Mouse (Mus musculus): ENCODE data around the gene Uqcrc1. TPM values are rescaled to one million over a fixed set of nuclear protein-coding genes. Genes with fewer than 3 reads are reported as not detected.

Uqcrc1 gene
- polyA plus RNA-seq, 1 experiment from 2014 or later: 361 TPM

DNA sequence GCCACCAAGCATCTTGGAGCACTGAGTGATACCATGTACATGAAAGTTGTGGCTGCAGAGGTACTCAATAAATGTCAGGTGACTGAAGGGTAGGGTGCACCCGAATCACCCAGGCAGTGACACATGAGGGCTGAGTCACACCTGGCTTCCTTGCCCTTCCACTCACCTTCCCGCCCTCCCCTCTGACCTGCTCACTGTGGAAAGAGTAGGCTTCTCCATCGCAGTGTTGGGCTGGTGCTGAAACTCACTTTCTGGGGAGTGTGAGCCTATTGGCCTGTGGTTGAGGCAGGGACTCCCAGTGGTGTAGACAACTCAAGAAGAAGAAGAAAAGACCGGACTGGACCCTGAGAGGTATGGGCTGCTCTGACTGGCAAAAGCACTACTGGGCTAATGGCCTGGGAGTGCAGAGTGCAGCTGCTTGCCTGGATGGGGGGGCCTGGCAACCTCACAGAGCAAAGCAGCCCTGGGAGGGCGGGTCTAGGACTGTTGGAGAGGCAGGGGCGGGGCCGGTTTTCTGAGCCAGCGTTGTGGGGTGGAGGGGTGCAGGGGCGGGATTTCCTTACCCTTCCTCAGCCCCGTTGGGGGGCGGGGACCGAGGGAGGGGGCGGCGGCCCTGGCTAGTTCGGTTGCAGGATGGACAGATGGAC lies 51.4 kb downstream of the Uqcrc1 start:
- Histone ChIP-seq H3K4me1 (peaks cover 19% of the 10 kb centered on the region), H3K27me3 (no peaks in the 10 kb centered on the region), H3K27ac (no peak overlapping the region), H3K4me2 (no peak overlapping the region), H3K36me3 (ENCODE audit: poor library complexity, severe bottlenecking) (no peaks in the 10 kb centered on the region), H3K9me3 (replicated peaks) (no peaks in the 10 kb centered on the region), H3K4me3 (no peak overlapping the region), H3K9ac (no peak overlapping the region)
- ATAC-seq: no peak
- 19% methylated on average over 15 of the region's 15 CpGs for WGBS

DNA sequence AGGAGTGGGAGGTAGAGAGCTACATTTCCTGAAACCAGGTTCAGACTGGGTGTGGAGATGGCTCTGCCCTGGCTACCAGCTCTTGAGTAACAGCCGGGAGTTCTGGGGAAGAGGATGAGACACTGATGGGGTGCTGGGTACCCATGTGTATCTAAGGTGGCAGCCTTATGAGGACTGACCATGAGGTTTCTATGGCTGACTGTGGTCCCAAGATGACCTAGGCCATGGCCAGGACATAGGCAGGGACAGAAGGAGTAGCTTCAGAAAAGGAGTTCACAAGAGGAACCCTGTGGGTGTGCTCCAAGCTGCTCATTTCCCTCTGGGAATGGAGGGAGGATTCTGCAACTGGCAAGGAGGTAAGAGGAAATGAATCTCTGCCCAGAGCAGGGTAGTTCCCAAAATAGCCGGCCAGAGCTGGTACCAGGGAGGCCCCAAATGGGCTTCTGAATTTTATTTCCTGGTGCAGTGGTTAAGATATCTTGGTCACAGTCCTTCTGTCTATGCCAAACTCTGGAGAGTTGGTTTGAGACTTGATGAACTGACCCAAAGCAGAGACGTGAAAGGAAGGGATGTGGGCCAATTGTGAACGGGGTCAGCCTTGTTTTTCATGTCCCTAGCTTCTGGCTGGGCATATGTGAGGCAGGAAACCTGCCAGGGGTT lies 53.5 kb downstream of the Uqcrc1 start:
- H3K36me3 ChIP-seq (ENCODE audit: poor library complexity, severe bottlenecking): no peaks in the 10 kb centered on the region
- no peak for ATAC-seq
- no peak overlapping the region for H3K4me2 ChIP-seq
- H3K27me3 ChIP-seq: no peaks in the 10 kb centered on the region
- peaks cover 23% of the 10 kb centered on the region for H3K4me1 ChIP-seq
- no peaks in the 10 kb centered on the region for H3K9me3 ChIP-seq (replicated peaks)
- no peak overlapping the region for H3K27ac ChIP-seq
- no peak overlapping the region; the same call in 1 of the 2 replicates for H3K9ac ChIP-seq
- WGBS: 84% methylated on average over 4 of the region's 4 CpGs
- H3K4me3 ChIP-seq: no peak overlapping the region

DNA sequence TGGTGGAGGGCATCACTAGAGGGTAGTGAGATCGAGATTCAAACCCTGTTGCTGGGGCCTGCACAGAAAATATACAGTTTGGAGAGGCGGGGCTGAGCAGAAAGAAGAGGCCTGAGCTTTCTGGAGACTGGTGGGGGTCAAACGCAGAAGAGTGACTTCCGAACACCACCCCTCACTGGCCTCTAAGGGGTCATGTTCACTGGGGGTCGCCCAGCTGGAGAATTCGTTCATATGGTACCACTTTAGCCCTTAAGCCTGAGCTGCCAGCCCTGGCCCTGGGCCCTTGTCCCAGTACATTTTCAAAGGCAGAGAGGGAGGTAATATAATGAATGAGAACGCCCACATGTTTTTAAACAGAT lies 54.0 kb downstream of the Uqcrc1 start:
- H3K4me2 ChIP-seq: no peak overlapping the region
- no peaks in the 10 kb centered on the region for H3K27me3 ChIP-seq
- H3K4me1 ChIP-seq: peaks cover 23% of the 10 kb centered on the region
- no peak for ATAC-seq
- H3K9ac ChIP-seq: no peak overlapping the region
- WGBS: 53% methylated on average over 7 of the region's 7 CpGs
- no peak overlapping the region for H3K27ac ChIP-seq
- no peaks in the 10 kb centered on the region for H3K9me3 ChIP-seq (replicated peaks)
- no peaks in the 10 kb centered on the region for H3K36me3 ChIP-seq (ENCODE audit: poor library complexity, severe bottlenecking)
- no peak overlapping the region for H3K4me3 ChIP-seq

DNA sequence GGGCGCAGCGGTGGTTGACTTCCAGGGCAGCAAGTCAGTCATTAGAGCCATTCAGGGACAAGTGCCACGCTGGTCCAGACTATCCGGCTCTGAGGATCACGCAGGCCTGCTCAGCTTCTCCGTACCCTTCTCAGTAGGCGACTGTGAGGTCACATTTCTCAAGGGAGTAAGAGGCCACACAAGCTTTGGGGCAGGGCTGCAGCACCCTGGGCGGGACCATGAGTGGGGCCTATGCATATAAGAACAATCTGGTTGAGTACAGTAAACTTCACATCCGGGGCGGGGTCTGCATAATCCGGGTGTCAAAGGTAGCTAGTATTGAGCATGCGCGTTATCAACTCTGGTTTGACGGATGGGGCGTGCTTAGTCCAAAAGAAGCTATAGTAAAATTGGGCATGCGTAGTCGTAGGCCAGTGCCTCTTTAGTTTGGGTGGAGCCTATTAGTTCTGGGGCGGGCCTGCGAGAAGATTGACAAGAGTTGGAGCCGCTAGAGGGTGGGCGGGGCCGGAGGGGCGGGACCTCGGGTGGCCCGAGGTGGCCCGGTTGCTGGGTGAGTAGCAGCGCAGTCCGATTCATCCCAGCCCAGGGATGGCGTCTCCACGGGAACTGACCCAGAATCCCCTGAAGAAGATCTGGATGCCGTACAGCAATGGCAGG lies 55.1 kb downstream of the Uqcrc1 start, which contains the start of gene Pfkfb4:
Gene Pfkfb4, plus strand, starts transcription at position 351 of the 657 bp plus-strand sequence.
- no peaks in the 10 kb centered on the region for H3K27me3 ChIP-seq
- peak within 1 kb of the TSS; percentile 70 for H3K9ac ChIP-seq
- H3K36me3 ChIP-seq (ENCODE audit: poor library complexity, severe bottlenecking): no peaks in the 10 kb centered on the region
- ATAC-seq: peak; percentile 95
- 1% methylated on average over 31 of the region's 31 CpGs for WGBS
- H3K9me3 ChIP-seq (replicated peaks): no peaks in the 10 kb centered on the region
- peak within 1 kb of the TSS; percentile 68 for H3K4me2 ChIP-seq
- H3K4me3 ChIP-seq: peak within 1 kb of the TSS; percentile 55
- peaks cover 23% of the 10 kb centered on the region for H3K4me1 ChIP-seq
- H3K27ac ChIP-seq: peak within 1 kb of the TSS; percentile 77

DNA sequence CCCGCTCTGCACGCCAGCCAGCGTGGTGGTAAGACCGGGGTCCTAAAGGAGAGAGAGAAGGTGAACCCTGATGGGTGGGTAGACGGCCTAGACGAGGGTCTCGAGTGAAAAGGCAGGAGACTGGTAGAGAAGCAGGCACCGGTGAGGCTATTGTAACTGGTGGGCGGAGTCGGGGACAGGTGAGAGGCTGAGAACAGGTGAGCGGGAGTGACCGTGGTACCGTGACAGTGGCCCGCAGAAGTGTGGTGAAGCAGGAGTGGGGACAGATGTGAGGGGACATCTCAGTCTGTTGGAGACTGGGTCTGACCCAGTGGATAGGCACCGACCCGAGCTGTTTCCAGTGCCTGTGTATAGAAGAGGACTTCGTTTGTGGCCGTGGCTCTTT lies 55.6 kb downstream of the Uqcrc1 start:
- Histone ChIP-seq H3K9ac (peak overlapping the region; percentile 70), H3K4me2 (peak overlapping the region; percentile 68), H3K4me3 (peak overlapping the region; percentile 55), H3K27ac (peak overlapping the region; percentile 54), H3K36me3 (ENCODE audit: poor library complexity, severe bottlenecking) (no peaks in the 10 kb centered on the region), H3K9me3 (replicated peaks) (no peaks in the 10 kb centered on the region), H3K4me1 (peaks cover 23% of the 10 kb centered on the region), H3K27me3 (no peaks in the 10 kb centered on the region)
- ATAC-seq: peak; percentile 31
- 7% methylated on average over 18 of the region's 18 CpGs for WGBS

DNA sequence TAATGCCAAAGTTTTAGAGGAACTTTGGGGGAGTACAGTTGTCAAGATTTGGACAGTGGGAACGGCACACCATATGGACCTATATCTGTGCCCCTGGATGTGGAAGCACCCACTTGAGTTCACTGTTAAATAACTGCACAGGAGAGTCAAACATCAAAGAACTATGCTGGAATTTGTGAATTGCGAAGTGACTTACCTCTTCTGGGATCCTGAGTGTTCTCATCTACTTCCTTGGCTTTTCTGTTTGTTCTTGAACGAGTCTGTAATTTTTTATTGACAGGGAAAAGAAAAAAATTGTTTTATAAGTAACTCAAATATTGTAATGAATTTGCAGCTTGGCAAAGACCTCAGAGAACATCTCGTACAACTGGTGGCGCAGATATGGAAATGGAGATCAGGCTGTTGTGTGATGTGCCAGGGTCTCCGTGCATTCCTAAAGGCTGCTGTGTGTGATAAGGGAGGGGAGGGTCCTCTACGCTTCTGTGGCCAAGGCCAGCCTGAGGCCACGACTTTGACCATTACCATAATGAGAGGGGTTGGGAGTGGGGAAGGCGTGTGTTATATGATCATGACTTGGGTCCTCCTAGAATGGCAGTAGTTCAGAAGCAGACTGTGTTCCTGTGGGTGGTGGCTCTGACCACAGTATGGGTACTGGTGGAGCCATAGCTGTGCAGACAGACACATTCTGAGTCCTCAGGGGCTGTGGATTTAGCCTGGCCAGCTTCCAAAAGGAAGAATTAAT lies 56.4 kb downstream of the Uqcrc1 start:
- Histone ChIP-seq H3K9me3 (replicated peaks) (no peaks in the 10 kb centered on the region), H3K36me3 (ENCODE audit: poor library complexity, severe bottlenecking) (no peaks in the 10 kb centered on the region), H3K4me2 (peak overlapping the region; percentile 68), H3K27ac (no peak overlapping the region), H3K9ac (no peak overlapping the region), H3K4me1 (peaks cover 23% of the 10 kb centered on the region), H3K4me3 (peak overlapping the region; percentile 55; the same call in 1 of the 2 replicates), H3K27me3 (no peaks in the 10 kb centered on the region)
- no peak for ATAC-seq
- 88% methylated on average over 9 of the region's 9 CpGs for WGBS

DNA sequence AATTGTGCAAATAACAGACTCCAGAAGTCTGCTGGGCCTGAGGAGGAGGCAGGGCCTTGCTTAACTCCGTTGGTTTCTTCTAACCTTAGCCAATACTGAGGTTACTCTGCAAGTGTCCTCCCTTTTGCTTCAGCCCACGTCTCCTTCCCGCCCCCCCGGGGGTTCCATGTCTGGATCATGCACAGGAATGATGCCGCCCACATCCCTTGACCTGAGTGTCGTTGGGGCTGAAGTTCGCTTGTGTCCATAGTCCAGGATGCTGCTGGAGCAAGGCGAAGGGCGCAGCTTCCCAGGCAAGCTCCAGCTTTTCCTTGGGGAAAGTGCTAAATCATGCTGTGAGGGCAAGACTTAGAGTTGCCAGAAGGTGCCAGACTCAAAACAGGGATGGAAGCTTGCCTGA lies 60.0 kb downstream of the Uqcrc1 start:
- H3K36me3 ChIP-seq (ENCODE audit: poor library complexity, severe bottlenecking): no peaks in the 10 kb centered on the region
- no peak overlapping the region for H3K4me2 ChIP-seq
- no peak for ATAC-seq
- no peak overlapping the region for H3K4me3 ChIP-seq
- H3K9ac ChIP-seq: no peak overlapping the region
- peaks cover 13% of the 10 kb centered on the region for H3K4me1 ChIP-seq
- H3K27me3 ChIP-seq: no peaks in the 10 kb centered on the region
- no peaks in the 10 kb centered on the region for H3K9me3 ChIP-seq (replicated peaks)
- H3K27ac ChIP-seq: no peak overlapping the region
- WGBS: 83% methylated on average over 9 of the region's 9 CpGs

DNA sequence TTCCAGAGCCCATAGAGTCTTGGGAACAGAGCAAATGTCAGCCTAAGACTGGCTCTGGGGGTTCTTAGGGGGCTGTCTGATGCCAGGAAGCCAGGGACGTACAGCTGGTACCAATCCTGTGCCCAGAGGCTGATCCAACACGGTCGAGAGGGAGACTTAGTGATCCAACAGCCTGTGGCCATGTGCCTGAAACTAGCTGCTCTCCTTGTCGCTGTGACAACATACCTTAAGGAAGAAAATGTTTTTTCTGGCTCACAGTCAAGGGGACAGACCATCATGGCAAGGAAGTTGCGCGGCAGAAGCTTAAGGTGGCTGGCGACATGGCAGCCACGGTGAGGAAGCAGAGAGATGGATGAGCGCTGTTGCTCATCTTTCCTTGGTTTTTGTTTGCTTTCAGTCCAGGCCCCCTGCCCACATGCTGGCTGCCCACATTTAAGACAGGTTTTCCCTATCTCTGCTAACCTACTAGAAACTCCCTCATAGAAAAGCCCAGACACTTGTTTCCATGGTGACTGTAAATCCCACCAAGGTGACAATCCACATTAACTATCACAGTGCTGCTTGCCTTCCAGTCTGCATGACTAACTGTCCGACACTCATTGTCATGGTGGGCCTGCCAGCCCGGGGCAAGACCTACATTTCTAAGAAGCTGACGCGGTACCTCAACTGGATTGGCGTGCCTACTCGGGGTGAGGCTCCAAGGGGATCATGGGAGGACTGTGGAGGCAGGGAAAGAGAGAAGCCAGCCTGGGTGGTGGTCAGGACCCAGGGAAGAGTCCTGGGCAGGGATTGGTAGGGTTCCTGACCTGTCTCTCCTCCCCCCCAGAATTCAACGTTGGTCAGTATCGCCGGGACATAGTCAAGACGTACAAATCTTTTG lies 62.1 kb downstream of the Uqcrc1 start:
- Histone ChIP-seq H3K27me3 (no peaks in the 10 kb centered on the region), H3K4me1 (no peaks in the 10 kb centered on the region; the same call in none of the 2 replicates), H3K9me3 (replicated peaks) (no peaks in the 10 kb centered on the region), H3K9ac (peak overlapping the region; percentile 40; the same call in 1 of the 2 replicates), H3K4me3 (no peak overlapping the region), H3K27ac (no peak overlapping the region), H3K36me3 (ENCODE audit: poor library complexity, severe bottlenecking) (no peaks in the 10 kb centered on the region), H3K4me2 (no peak overlapping the region)
- no peak for ATAC-seq
- WGBS: 84% methylated on average over 19 of the region's 19 CpGs

DNA sequence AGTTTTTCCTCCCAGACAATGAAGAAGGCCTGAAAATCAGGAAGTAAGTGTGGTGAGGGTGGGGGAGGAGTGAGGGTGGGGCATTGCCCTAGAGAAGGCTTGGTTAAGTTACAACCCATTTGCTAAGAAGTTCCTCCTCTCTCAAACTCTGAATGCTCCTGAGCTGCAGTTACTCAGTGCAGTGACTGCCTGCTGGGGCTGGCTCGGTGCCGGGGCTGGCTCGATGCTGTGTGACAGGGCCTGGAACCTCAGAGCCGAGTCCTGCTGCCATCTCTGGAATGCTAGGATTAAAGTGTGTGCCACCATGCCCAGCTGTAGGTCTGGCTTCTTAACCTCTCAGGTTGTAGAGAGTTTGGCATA lies 62.7 kb downstream of the Uqcrc1 start:
- H3K4me1 ChIP-seq: no peaks in the 10 kb centered on the region; the same call in none of the 2 replicates
- H3K27me3 ChIP-seq: no peaks in the 10 kb centered on the region
- H3K36me3 ChIP-seq (ENCODE audit: poor library complexity, severe bottlenecking): no peaks in the 10 kb centered on the region
- ATAC-seq: no peak
- no peaks in the 10 kb centered on the region for H3K9me3 ChIP-seq (replicated peaks)
- WGBS: 76% methylated on average over 4 of the region's 4 CpGs
- H3K4me2 ChIP-seq: no peak overlapping the region
- H3K27ac ChIP-seq: no peak overlapping the region
- H3K9ac ChIP-seq: no peak overlapping the region
- no peak overlapping the region for H3K4me3 ChIP-seq
